ENCODE assay signal across 13 mouse cellular contexts in genomic region chr4:116731077-116731476, GRCm38 (mm10).
"Had no signal": no experiment of that assay in that cellular context is flagged by ENCODE, and none has a peak within 500 bp of the region (broad histone marks: within the 10 kb centered on the region; RNA-seq: fewer than 3 reads in every experiment).

No protein-coding gene starts in this region.

- H3K4me3 ChIP-seq: kidney, embryonic 15.5 days; limb, embryonic 15.5 days; midbrain, embryonic 13.5 days had no signal

- H3K4me1 ChIP-seq: kidney, embryonic 15.5 days; limb, embryonic 15.5 days; midbrain, embryonic 13.5 days had no signal

- H3K27ac ChIP-seq: kidney, embryonic 15.5 days; limb, embryonic 15.5 days; liver, embryonic 14.5 days; midbrain, embryonic 13.5 days had no signal

- H3K9me3 ChIP-seq: kidney, embryonic 15.5 days; limb, embryonic 15.5 days; midbrain, embryonic 13.5 days had no signal

- ATAC-seq: lung, postnatal 0 days; midbrain, embryonic 13.5 days had no signal

- H3K4me2 ChIP-seq: kidney, embryonic 15.5 days; limb, embryonic 15.5 days; midbrain, embryonic 13.5 days had no signal

- DNase-seq: kidney, postnatal 25 days; layer of hippocampus, postnatal 36 days; lung, adult 2 months; lung, postnatal 36 days; right cerebral cortex, postnatal 14 days; spleen, adult 18-20 months; thymus, adult 2 months; thymus, postnatal 25 days had no signal

- H3K27me3 ChIP-seq: kidney, embryonic 15.5 days; limb, embryonic 15.5 days; midbrain, embryonic 13.5 days had no signal

- H3K9ac ChIP-seq: kidney, embryonic 15.5 days; limb, embryonic 15.5 days; liver, embryonic 14.5 days; midbrain, embryonic 13.5 days had no signal

- H3K36me3 ChIP-seq: kidney, embryonic 15.5 days; limb, embryonic 15.5 days; midbrain, embryonic 13.5 days had no signal
